Mouse (Mus musculus): ENCODE data around the gene Olfml2a. TPM values are rescaled to one million over a fixed set of nuclear protein-coding genes. Genes with fewer than 3 reads are reported as not detected.

Olfml2a gene
- polyA plus RNA-seq (2012; rRNA removed): 3.5 and 8.0 TPM in 2 replicates

GRCm38 (mm10) chr2:38931851-38932667 is at the start of gene Olfml2a:
Gene Olfml2a, plus strand, starts transcription at chr2:38931978.

GRCm38 (mm10) chr2:38927115-38927979 is 4.4 kb upstream of the Olfml2a start, which contains the start of gene Nr6a1:
Gene Nr6a1, minus strand, starts transcription at chr2:38927688.

GRCm38 (mm10) chr2:38997386-38998374 is 65.9 kb downstream of the Olfml2a start, which contains the start of gene Wdr38:
Gene Wdr38, plus strand, starts transcription at chr2:38997476.

GRCm38 (mm10) chr2:39004880-39005435 is 73.2 kb downstream of the Olfml2a start, which contains the start of gene Arpc5l:
Gene Arpc5l, plus strand, starts transcription at chr2:39005348.

GRCm38 (mm10) chr2:39005574-39006079 is 73.8 kb downstream of the Olfml2a start, which contains the start of gene Rpl35:
Gene Rpl35, minus strand, starts transcription at chr2:39005624.

Other genes with a start within 250 kb of the Olfml2a start
- 0.78 and 1.2 TPM in 2 replicates for gene Nr5a1, start 217.4 kb upstream of the Olfml2a start, polyA plus RNA-seq (2012; rRNA removed)
- 4.1 and 4.2 TPM in 2 replicates for gene Nr6a1, start 4.3 kb upstream of the Olfml2a start, polyA plus RNA-seq (2012; rRNA removed)
- gene Wdr38, start 65.5 kb downstream of the Olfml2a start, polyA plus RNA-seq (2012; rRNA removed): 0.94 and 1.3 TPM in 2 replicates
- 75.0 and 77.2 TPM in 2 replicates for gene Arpc5l, start 73.4 kb downstream of the Olfml2a start, polyA plus RNA-seq (2012; rRNA removed)
- gene Rpl35, start 73.6 kb downstream of the Olfml2a start, polyA plus RNA-seq (2012; rRNA removed): 628 and 699 TPM in 2 replicates
- gene Golga1, start 133.6 kb downstream of the Olfml2a start, polyA plus RNA-seq (2012; rRNA removed): 48.7 and 52.8 TPM in 2 replicates